Mouse (Mus musculus): ENCODE results near the gene 5730455P16Rik.
"Not testable (repeated sequence)": the region's sequence is repeated elsewhere in the genome, so short reads cannot be mapped to it uniquely, and the experiment has no call there.

Gene 5730455P16Rik

GRCm38 (mm10) chr11:80377712-80378451 is at the start of gene 5730455P16Rik:
TSS of gene 5730455P16Rik (minus strand) at chr11:80378034.
- in situ Hi-C loops (cut with MboI, MseI): no loop called here

- in situ Hi-C loops (cut with MboI, MseI): not testable (repeated sequence)
These were observed 48.4 kb upstream of the 5730455P16Rik start for GRCm38 (mm10) chr11:80426029-80426813.

- in situ Hi-C loops (cut with MboI, MseI): no loop called here
These were observed 47.5 kb upstream of the 5730455P16Rik start for GRCm38 (mm10) chr11:80425247-80425778.

- in situ Hi-C loops (cut with MboI, MseI): loop anchor here in 1 of 2 experiments (25.0 kb wide), 1 partner anchor 1287 kb away; the partner anchor contains the start of gene Ksr1
These were observed 46.9 kb upstream of the 5730455P16Rik start for GRCm38 (mm10) chr11:80424691-80425090.

DNA sequence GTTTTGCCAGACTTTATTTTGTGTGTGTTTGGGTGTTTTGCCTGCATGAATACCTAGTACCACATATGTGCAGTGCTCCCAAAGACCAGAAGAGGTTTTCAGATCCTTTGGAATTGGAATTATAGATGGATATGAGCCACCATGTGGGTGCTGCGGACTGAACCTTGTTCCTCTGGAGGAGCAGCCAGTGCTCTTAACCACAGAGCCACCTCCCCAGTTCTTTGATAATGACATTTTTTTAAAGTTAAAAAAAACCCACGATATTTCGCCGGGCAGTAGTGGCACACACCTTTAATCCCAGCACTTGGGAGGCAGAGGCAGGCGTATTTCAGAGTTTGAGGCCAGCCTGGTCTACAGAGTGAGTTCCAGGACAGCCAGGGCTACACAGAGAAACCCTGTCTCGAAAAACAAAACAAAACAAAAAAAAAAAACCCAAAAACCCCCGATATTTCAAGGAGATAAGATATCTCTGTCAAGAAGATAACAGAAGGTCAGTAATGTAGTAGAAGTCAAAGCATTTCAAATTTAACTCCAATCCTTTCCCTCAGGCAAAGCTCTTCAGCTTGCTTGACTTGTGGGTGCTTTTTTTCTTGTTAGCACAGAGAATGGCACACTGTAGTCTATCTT is 43.7 kb upstream of the 5730455P16Rik start:
- in situ Hi-C loops (cut with MboI, MseI): loop anchor here in 1 of 2 experiments (25.0 kb wide), 1 partner anchor 1284 kb away; the partner anchor contains the start of gene Ksr1

DNA sequence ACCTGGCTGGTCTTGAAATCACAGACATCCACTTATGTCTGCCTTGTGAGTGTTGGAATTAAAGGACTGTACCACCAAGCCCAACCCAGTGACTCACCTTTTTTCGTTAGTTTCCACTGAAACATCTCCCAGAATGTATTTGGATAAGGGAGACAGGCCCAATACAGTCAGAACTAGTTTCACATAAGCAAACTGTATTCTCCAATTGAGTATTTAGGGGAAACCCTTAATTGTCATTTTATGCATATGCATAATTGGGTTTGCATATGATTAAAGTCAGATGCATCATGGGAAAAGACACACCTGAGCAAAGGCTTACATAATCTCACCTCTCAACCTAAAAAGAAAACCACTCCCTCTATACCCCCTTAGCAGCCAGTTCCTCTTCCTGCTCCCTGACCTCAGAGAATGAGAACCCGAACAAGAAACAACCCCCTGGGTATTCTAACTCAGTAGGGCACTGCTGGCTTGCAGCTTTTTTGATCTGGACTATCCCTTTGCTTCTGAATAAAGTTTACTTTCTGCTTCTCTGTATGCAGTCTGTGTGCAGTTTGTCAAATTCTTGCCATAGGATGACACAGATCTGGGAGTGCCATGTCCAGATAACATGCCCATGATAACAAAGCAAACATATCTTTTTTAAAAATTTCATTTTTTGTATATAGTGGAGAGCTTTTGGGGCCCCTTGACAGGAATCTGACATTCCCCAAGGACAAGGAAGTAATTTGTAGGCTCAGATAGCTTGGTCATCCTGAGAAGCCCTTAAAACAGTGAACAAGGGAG is 42.6 kb upstream of the 5730455P16Rik start:
- in situ Hi-C loops (cut with MboI, MseI): loop anchor here in 1 of 2 experiments (25.0 kb wide), 1 partner anchor 1283 kb away; the partner anchor contains the start of gene Ksr1

DNA sequence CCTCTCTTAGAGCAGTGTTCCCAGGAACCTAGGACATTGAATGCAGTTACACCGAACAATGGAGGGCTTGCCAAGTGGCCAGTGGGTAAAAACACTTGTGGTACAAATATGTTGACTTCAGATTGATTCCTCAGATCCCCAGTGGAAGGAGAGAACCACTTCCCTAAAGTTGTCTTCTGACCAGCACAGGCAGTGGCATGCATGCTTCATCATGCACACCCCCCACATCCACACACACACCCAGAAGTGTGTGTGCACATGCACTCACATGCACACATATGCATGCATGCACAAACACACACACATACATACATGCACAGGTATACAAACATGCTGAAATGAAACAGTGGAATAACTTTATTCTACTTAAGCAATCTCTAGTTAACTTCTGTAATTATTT is 41.9 kb upstream of the 5730455P16Rik start:
- in situ Hi-C loops (cut with MboI, MseI): loop anchor here (10.0 to 25.0 kb wide), 2 partner anchors 1282 to 1505 kb away; partner anchors contain the start of gene Ksr1 (in 1 of the 2)

GRCm38 (mm10) chr11:80417085-80417484 is 39.3 kb upstream of the 5730455P16Rik start:
- in situ Hi-C loops (cut with MboI, MseI): loop anchor here (10.0 to 25.0 kb wide), 2 partner anchors 1280 to 1508 kb away; partner anchors contain the start of gene Ksr1 (in 1 of the 2)

DNA sequence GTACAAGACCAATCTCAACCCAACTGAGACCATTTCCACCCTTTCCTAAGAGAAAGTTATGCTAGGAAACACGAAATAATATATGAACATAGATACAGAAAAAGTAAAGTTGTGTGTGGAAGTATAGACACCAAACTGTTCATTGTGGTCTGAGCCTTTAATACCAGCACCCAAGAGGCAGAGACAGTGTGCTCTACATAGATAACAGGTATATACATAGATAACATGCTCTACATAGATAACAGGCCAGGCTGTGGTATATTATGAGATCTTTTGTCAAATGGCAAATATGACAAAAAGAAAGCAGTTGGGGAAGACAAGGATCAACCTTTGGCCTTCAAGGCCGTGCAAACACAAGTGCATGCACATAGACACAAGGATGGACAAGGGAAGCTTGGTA is 32.5 kb upstream of the 5730455P16Rik start:
- in situ Hi-C loops (cut with MboI, MseI): loop anchor here (10.0 to 25.0 kb wide), 2 partner anchors 1273 to 1514 kb away; partner anchors contain the start of gene Ksr1 (in 1 of the 2)

- in situ Hi-C loops (cut with MboI, MseI): loop anchor here in 1 of 2 experiments (25.0 kb wide), 1 partner anchor 1271 kb away; the partner anchor contains the start of gene Ksr1
These were observed 30.0 kb upstream of the 5730455P16Rik start for GRCm38 (mm10) chr11:80407878-80408277.

DNA sequence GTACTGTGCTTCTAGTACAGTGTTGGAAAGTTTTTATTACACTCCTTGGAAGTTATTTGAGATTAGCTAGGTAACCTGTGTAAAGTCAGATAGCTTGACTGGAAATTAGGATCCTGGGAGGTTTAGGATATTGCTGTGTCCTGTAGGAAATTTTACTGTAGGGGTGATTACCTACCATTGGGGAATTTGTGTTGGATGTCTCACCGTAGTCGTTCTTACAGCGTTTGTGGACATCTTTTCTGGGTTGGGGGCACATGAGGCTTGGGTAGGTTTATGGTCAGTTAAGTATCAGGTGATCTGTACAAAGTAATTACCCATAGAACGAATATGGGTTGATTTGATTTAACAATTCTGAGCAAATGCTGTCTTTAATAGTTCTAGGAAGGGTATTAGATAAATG is 18.8 kb upstream of the 5730455P16Rik start:
- in situ Hi-C loops (cut with MboI, MseI): loop anchor here in 1 of 2 experiments (10.0 kb wide), 2 partner anchors 68 to 372 kb away; no protein-coding TSS in a partner anchor

GRCm38 (mm10) chr11:80395930-80396329 is 18.1 kb upstream of the 5730455P16Rik start:
- in situ Hi-C loops (cut with MboI, MseI): loop anchor here in 1 of 2 experiments (10.0 kb wide), 2 partner anchors 69 to 371 kb away; no protein-coding TSS in a partner anchor

GRCm38 (mm10) chr11:80391407-80392120 is 13.7 kb upstream of the 5730455P16Rik start:
- in situ Hi-C loops (cut with MboI, MseI): loop anchor here (5.0 to 10.0 kb wide), 3 partner anchors 73 to 374 kb away; no protein-coding TSS in a partner anchor

GRCm38 (mm10) chr11:80389885-80390284 is 12.1 kb upstream of the 5730455P16Rik start:
- in situ Hi-C loops (cut with MboI, MseI): loop anchor here (5.0 to 10.0 kb wide), 3 partner anchors 75 to 373 kb away; no protein-coding TSS in a partner anchor

GRCm38 (mm10) chr11:80386790-80387189 is 9.0 kb upstream of the 5730455P16Rik start:
- in situ Hi-C loops (cut with MboI, MseI): no loop called here

GRCm38 (mm10) chr11:80385055-80385454 is 7.2 kb upstream of the 5730455P16Rik start:
- in situ Hi-C loops (cut with MboI, MseI): no loop called here

DNA sequence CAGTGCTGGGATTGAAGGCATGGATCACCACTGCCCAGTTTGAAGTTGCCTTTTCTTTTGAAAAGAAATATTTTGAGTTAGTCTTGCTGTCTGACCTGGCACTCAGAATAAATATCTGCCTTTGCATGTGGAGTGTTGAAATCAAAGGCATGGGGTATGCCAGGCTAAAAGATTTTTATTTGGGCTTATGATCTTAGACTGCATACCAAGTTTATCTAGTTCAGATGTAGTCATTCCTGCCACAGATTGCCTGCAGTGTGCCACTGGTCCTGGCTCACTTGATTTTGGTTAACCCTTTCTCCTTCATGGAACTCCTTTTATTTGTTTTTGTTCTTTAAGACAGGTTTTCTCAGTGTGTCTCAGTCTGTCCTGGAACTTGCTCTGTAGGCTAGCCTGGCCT is 6.6 kb upstream of the 5730455P16Rik start:
- in situ Hi-C loops (cut with MboI, MseI): no loop called here

DNA sequence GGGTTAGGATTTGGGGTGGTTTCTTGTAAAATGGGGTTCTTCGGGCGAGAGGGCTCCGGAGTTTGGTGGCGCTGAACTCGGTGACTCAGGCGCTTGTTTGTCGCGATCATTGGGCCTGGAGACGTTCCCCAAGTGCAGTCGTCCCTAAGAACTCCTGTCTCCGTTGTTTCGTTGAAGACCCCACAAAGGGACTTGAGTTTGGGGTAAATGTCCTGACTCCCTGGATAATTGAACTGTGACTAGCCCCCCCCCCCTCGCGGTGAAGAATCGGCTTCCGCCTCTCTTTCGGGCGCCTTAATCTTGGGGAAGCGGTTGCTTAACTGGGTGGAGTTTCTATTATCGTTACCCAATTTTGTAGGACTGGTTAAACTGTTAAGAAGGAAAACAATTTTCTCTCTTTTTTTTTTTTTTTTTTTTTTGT is 5.8 kb upstream of the 5730455P16Rik start:
- in situ Hi-C loops (cut with MboI, MseI): no loop called here

GRCm38 (mm10) chr11:80383019-80383625 is 5.3 kb upstream of the 5730455P16Rik start, which contains the start of gene Zfp207:
TSS of gene Zfp207 (plus strand) at chr11:80383279.
- in situ Hi-C loops (cut with MboI, MseI): no loop called here
